Mouse (Mus musculus): Measurements from ENCODE around the gene Gpnmb. TPM values are rescaled to one million over a fixed set of nuclear protein-coding genes. Genes with fewer than 3 reads are reported as not detected.

The Gpnmb gene
- polyA plus RNA-seq (2014; fragmentation: Illumina TruSeq; extraction: RNeasy Lipid Tissue Mini Kit (QIAGEN cat#74804); ENCODE audit: low read depth, low replicate concordance) = 1.0 TPM

DNA sequence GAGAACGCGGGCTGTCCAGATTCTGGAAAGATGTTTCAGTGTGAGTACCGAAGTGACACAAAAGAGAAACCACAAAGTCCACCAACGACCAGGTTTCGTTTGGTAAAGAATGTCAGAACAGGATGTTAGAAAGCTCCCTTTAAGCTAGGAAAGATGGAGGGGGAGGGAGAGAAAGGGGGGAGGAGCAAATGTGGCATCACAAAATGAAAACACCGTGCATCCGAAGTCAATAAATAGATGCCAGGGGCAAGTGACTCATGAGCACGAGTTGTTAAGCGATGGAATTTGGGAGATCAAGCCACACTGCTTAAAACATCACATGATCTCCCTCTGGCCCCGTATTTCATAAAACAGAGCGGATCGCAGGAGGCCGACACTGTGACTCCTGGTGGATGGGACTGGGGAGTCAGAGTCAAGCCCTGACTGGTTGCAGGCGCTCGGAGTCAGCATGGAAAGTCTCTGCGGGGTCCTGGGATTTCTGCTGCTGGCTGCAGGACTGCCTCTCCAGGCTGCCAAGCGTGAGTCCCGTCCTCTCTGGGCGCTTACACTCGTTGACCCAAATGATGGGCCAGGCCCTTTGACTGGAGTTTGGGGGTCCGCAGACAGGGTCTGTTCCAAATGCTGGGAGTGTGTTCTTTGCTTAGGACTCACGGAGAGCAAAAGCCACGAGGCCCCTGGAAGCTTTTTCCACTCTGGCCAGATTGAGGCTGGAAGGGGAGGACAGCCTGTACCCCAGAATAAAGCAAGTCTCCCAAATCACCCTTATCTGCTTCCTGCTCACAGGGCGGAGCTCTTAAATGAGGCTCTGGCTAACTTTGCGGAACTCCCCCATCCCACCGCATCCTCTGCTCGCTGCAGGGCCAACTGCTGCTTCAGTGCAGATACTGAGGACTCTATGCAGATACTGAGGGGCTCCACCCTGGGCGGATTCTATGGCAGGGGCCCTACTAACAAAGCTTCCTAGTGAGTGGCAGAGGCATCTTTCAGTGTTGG is at the start of gene Gpnmb:
Gene Gpnmb (plus strand): TSS at position 272 of the 993 bp plus-strand sequence.

DNA sequence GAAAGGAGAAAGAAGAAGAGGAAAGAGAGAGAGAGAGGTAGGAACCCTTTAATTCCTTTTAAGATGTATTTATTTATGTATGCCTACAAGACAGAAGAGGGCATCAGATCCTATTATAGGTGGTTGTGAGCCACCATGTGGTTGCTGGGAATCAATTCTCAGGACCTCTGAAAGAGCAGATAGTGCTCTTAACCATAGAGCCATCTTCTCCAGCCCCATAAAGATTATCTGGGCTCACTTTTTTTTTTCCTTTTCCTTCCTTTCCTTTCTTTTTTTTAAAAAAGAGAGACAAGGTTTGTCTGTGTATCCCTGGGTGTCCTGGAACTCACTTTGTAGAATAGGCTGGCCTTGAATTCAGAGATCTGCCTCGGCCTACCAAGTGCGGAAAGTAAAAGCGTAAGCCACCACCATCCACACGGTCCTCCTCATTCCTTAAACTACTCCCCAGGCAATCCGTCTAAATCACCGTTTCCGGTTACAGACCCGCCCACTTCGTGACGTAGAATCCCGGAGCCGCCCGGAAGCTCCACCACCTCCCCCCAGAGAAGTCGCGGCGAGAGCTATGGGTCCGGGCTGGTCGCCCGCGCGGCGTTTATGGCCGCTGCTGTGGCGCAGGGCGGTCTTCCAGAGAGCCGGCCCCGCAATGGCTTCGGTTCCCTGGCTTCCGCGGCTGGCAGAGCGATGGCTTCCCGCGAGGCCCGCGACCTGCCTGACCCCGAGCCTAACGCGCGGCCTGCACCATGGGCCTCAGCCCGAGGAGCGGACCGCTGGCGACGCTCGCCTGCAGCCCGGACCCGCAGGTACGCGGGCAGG is 37.2 kb downstream of the Gpnmb start, which contains the start of gene Malsu1:
Gene Malsu1 (plus strand): TSS at position 492 of the 813 bp plus-strand sequence.

Other genes with a start within 250 kb of the Gpnmb start
- gene Tmem176a, start 195.6 kb upstream of the Gpnmb start, polyA plus RNA-seq (2014; fragmentation: Illumina TruSeq; extraction: RNeasy Lipid Tissue Mini Kit (QIAGEN cat#74804); ENCODE audit: low read depth, low replicate concordance) = 200 TPM
- gene Tmem176b, start 195.1 kb upstream of the Gpnmb start, polyA plus RNA-seq (2014; fragmentation: Illumina TruSeq; extraction: RNeasy Lipid Tissue Mini Kit (QIAGEN cat#74804); ENCODE audit: low read depth, low replicate concordance) = 47.6 TPM
- not detected for gene Aoc1, start 163.7 kb upstream of the Gpnmb start, polyA plus RNA-seq (2014; fragmentation: Illumina TruSeq; extraction: RNeasy Lipid Tissue Mini Kit (QIAGEN cat#74804); ENCODE audit: low read depth, low replicate concordance)
- not detected for gene 1600015I10Rik, start 106.7 kb upstream of the Gpnmb start, polyA plus RNA-seq (2014; fragmentation: Illumina TruSeq; extraction: RNeasy Lipid Tissue Mini Kit (QIAGEN cat#74804); ENCODE audit: low read depth, low replicate concordance)
- not detected for gene Doxl2, start 61.6 kb upstream of the Gpnmb start, polyA plus RNA-seq (2014; fragmentation: Illumina TruSeq; extraction: RNeasy Lipid Tissue Mini Kit (QIAGEN cat#74804); ENCODE audit: low read depth, low replicate concordance)
- not detected for gene Svs1, start 49.7 kb upstream of the Gpnmb start, polyA plus RNA-seq (2014; fragmentation: Illumina TruSeq; extraction: RNeasy Lipid Tissue Mini Kit (QIAGEN cat#74804); ENCODE audit: low read depth, low replicate concordance)
- gene Malsu1, start 37.2 kb downstream of the Gpnmb start, polyA plus RNA-seq (2014; fragmentation: Illumina TruSeq; extraction: RNeasy Lipid Tissue Mini Kit (QIAGEN cat#74804); ENCODE audit: low read depth, low replicate concordance) = 29.0 TPM
- gene Igf2bp3, start 178.4 kb downstream of the Gpnmb start, polyA plus RNA-seq (2014; fragmentation: Illumina TruSeq; extraction: RNeasy Lipid Tissue Mini Kit (QIAGEN cat#74804); ENCODE audit: low read depth, low replicate concordance) = 0.17 TPM
- 193 TPM for gene Tra2a, start 227.5 kb downstream of the Gpnmb start, polyA plus RNA-seq (2014; fragmentation: Illumina TruSeq; extraction: RNeasy Lipid Tissue Mini Kit (QIAGEN cat#74804); ENCODE audit: low read depth, low replicate concordance)

Measured in adrenal gland, adult 10 weeks (tissue).